ENCODE assay signal across 8 mouse cellular contexts in genomic region chr12:88471884-88472283, GRCm38 (mm10).
DNase-seq lines count a peak whose midpoint lies in the region; ATAC-seq and TF ChIP-seq lines count a peak whose summit lies in the region.
"Not testable (repeated sequence)": the region's sequence is repeated elsewhere in the genome, so short reads cannot be mapped to it uniquely, and the experiment has no call there.

No protein-coding gene starts in this region.

- not testable (repeated sequence) for H3K9me3 ChIP-seq in liver, embryonic 14.5 days (ENCODE audit: control insufficient read depth, low read length)

- 59% methylated on average over 10 of the region's 10 CpGs for WGBS in liver, adult 2 months
- WGBS in liver, embryonic 14.5 days (ENCODE audit: insufficient replicate concordance): 34% methylated on average over 10 of the region's 10 CpGs

- H3K36me3 ChIP-seq in liver, adult 2 months (ENCODE audit: control insufficient read depth, insufficient read depth, low read length); liver, embryonic 14.5 days (replicated peaks; ENCODE audit: control insufficient read depth, insufficient read depth, low read depth); splenic B cell, adult 2 months (ENCODE audit: control insufficient read depth, insufficient read depth, low read length, poor library complexity, severe bottlenecking): not testable (repeated sequence)

- H3K4me3 ChIP-seq in bone marrow macrophage, adult 2 months (ENCODE audit: insufficient read depth, low read length): peak overlapping the region; percentile 50
- not testable (repeated sequence) for H3K4me3 ChIP-seq in liver, adult 2 months (ENCODE audit: insufficient read depth, low read depth, low read length)
- H3K4me3 ChIP-seq in liver, embryonic 14.5 days (ENCODE audit: insufficient read depth in 1 of 2, low read depth in 2 of 2, low read length in 2 of 2): 0 out of 4 replicates have a peak overlapping the region, but pooled peaks of 1 of the 2 experiments have one; percentile 17

- not testable (repeated sequence) for TF ChIP-seq CTCF in bone marrow macrophage, adult 2 months (IDR thresholded peaks at IDR 0.05; ENCODE audit: low read depth, low read length); liver, adult 2 months (IDR thresholded peaks at IDR 0.05; ENCODE audit: low read depth, low read length); liver, embryonic 14.5 days (IDR thresholded peaks at IDR 0.05; ENCODE audit: low read depth)

- H3K9ac ChIP-seq in liver, adult 2 months (ENCODE audit: low read depth, low read length); liver, embryonic 14.5 days (replicated peaks): not testable (repeated sequence)

- not testable (repeated sequence) for H3K4me1 ChIP-seq in bone marrow macrophage, adult 2 months (ENCODE audit: control insufficient read depth, insufficient read depth, low read length); liver, adult 2 months (ENCODE audit: control insufficient read depth, insufficient read depth, low read length); liver, embryonic 14.5 days (replicated peaks; ENCODE audit: control insufficient read depth in 2 of 2, insufficient read depth in 2 of 2, low read length in 1 of 2)

- peak; percentile 29 for DNase-seq in CD4-positive helper T cell, adult 2 months (ENCODE audit: low read depth, low spot score)
- peak; percentile 4 for DNase-seq in R1 (ENCODE audit: low read depth, low spot score)
- DNase-seq in liver, adult 2 months (ENCODE audit: extremely low read depth, low read depth, low spot score): peak; percentile 16
- not testable (repeated sequence) for DNase-seq in liver, embryonic 14.5 days (ENCODE audit: low read depth in 3 of 3, low spot score in 3 of 3)
- peak; percentile 14 for DNase-seq in splenic B cell, adult 2 months (ENCODE audit: low read depth, low spot score)
- DNase-seq in thymus, postnatal 25 days: peak; percentile 12

- not testable (repeated sequence) for H3K27ac ChIP-seq in bone marrow macrophage, adult 2 months (ENCODE audit: insufficient read depth, low read depth, low read length); liver, adult 2 months (replicated peaks; ENCODE audit: insufficient read depth, low read depth, low read length); liver, embryonic 14.5 days

- peak overlapping the region; percentile 9 for H3K4me2 ChIP-seq in liver, embryonic 14.5 days (ENCODE audit: low read depth)

- not testable (repeated sequence) for TF ChIP-seq POLR2A in bone marrow macrophage, adult 2 months (IDR thresholded peaks at IDR 0.05; ENCODE audit: borderline replicate concordance, low read depth, low read length); liver, adult 2 months (IDR thresholded peaks at IDR 0.05; ENCODE audit: extremely low read depth, insufficient read depth, low read length)

- not testable (repeated sequence) for H3K79me2 ChIP-seq in liver, adult 2 months (ENCODE audit: control insufficient read depth, insufficient read depth, low read length)

- ATAC-seq in liver, embryonic 14.5 days (ENCODE audit: insufficient read depth): not testable (repeated sequence)
- ATAC-seq in megakaryocyte progenitor cell, adult 5-6 weeks (replicated peaks; ENCODE audit: poor library complexity): 0 out of 2 replicates have a peak, but pooled peaks have one; percentile 18

- H3K27me3 ChIP-seq in liver, adult 2 months (ENCODE audit: control insufficient read depth, insufficient read depth, low read length); liver, embryonic 14.5 days (ENCODE audit: control insufficient read depth, insufficient read depth, low read length); splenic B cell, adult 2 months (ENCODE audit: control insufficient read depth, insufficient read depth, low read length, poor library complexity, severe bottlenecking): not testable (repeated sequence)

- TF ChIP-seq EP300 in liver, embryonic 14.5 days (IDR thresholded peaks at IDR 0.05; ENCODE audit: low read depth): not testable (repeated sequence)
